Mouse (Mus musculus): ENCODE measurements around the gene Kif6.

DNA sequence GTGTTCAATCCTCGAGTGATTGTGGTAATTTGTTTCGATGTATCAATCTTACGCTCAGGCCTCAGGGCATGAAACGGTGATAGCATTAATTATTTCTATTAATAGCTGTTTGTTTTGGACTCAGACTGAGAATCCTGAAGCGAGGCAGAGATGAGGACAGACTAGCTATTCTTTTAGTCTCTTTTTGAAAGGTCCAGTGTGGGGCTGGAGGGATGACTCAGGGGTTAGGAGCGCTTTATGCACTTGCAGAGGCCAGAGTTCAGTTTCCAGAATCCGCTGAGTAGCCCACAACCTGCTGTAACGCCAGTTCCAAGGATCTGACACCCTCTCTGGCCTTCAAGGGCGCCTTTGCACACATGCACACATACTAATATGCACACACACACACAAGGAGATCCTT lies 9.6 kb downstream of the Kif6 start:
- no peak for TF ChIP-seq CTCF (IDR thresholded peaks at IDR 0.05; ENCODE audit: borderline replicate concordance, extremely low read depth, insufficient read depth, insufficient read length)
- no peak for TF ChIP-seq POLR2A (IDR thresholded peaks at IDR 0.05; ENCODE audit: borderline replicate concordance, extremely low read depth, insufficient read depth, insufficient read length, poor library complexity, severe bottlenecking)
